Mouse (Mus musculus): ENCODE results near the gene Map7d1. TPM values are rescaled to one million over a fixed set of nuclear protein-coding genes. Genes with fewer than 3 reads are reported as not detected.
A peak's percentile ranks its signal among the peaks of the same experiment; 100 is the strongest.

Gene Map7d1
- polyA plus RNA-seq, 1 experiment from 2014 or later, result 60.9 TPM

DNA sequence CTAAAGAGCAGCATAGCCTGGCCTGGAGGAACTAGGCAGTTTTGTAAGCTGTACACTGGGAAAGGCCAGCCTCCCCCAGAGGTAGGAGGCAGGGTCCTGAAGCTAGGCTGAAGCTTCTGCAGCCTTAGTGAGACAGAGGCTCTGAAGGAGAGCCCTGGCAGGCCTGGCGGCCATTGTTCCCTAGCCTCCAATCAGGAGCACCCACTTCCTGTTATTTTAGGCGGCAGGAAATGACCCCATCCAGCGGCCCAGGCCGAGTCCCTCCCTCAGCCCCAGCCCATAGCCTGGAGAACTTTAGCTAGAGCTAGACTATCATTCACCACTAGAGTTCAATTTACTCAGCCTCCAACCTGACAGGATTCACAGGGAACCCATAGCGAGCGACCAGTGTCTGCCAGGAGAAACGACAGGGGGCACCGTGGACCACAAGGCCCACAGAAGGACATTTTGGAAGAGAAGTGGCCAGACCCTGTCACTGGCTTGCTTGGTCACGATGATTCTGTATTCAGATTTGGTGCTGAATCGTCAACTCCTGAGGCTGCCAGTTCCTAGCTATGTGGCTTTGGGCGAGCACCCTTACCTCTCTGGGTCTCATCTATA is 4.4 kb downstream of the Map7d1 start:
- peak; percentile 56 for DNase-seq (ENCODE audit: low spot score)

DNA sequence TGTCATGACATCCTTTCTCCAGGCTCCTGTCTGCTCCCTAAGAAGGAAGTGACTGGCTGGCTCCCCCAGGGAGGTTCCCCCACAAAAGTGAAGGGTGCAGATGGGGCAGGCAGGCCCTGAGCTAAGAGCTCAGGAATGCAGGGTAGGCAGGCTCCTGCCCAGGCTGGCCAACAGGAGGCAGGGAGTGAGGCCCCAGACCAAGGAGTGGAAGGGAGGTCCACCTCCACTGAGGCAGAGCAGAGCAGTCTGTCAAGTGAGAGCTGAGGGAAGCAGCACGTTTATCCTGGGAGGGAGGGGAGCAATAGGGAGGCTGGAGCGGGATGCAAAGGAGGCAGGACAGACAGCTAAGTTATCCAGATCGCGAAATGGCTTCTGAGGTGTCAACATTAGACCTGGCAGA is 5.5 kb downstream of the Map7d1 start:
- peaks cover 72% of the 10 kb centered on the region for H3K4me1 ChIP-seq
- no peak overlapping the region for H3K27ac ChIP-seq (replicated peaks)
- DNase-seq (ENCODE audit: low spot score), result no peak
- H3K9me3 ChIP-seq, result no peaks in the 10 kb centered on the region
- WGBS, result 55% methylated on average over 4 of the region's 4 CpGs
- H3K27me3 ChIP-seq (replicated peaks; ENCODE audit: low read depth, poor library complexity, severe bottlenecking), result no peaks in the 10 kb centered on the region
- peaks cover 66% of the 10 kb centered on the region for H3K36me3 ChIP-seq (replicated peaks)
- no peak overlapping the region for H3K4me3 ChIP-seq

More for the DNA sequence above, 4.4 kb downstream of the Map7d1 start:
- 56% methylated on average over 11 of the region's 11 CpGs for WGBS
- Histone ChIP-seq H3K36me3 (replicated peaks) (peaks cover 55% of the 10 kb centered on the region), H3K4me1 (peaks cover 75% of the 10 kb centered on the region), H3K27me3 (replicated peaks; ENCODE audit: low read depth, poor library complexity, severe bottlenecking) (no peaks in the 10 kb centered on the region), H3K27ac (replicated peaks) (peak overlapping the region; percentile 76), H3K4me3 (peak overlapping the region; percentile 42), H3K9me3 (no peaks in the 10 kb centered on the region)

DNA sequence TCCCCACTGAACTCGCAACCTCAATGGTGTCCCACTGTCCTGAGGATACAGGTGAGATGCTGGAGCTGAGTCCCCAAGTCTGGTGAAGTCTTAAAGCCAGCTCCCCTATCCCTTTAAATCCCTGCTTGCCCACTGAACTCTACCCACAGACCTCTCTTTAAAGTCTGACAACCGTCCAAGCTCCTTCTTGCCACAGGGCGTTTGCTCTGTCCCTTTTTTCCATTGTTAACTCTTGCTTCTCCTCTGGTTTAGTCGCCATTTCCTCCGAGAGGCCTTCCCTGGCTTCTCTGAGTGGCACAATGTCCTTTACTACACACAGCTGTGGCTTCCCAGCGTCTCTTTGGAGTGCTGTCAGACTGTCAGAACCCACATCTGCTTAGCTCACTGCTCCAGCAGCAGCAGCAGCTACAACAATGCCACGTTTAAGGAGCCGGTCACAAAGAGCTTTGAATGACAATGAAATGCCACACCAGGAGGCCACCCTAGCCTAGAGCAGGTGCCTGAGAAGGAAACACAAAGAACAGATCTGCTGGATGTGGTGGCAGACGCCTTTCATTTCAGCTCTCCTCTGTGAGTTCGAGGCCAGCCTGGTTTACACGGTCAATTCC is 7.8 kb downstream of the Map7d1 start:
- no peak overlapping the region for H3K4me3 ChIP-seq

DNA sequence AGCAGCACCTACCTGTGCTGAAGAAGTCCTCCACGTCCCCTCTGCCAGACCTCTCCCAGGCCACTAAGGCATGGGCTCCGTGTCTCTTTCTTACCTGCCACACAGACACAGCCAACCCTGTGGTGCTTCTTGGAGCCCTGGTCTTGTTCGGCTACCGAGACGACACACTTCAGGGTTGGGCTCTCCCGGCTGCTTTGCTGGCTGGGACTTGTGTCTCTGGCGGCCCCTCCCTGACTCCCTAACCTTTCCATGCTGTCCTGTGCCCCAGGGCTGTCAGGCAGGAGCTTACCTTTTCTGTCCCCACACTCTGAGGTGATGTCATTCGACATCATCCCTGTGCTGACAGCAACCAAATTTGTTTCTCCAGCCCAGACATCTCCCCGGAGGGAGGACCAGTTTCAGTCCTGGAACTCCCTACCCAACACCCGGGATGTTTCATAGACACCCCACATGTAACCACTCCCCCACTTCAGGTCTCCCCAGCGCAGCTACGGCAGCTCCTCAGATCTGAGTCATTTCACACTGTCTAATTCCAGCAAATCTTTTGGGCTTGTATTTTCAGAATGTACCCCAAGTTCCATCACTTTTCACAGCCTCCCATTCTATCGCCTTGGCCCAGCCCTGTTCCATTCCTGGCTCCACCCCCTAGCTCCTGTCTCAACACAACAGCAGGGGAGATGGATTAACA is 9.8 kb downstream of the Map7d1 start:
- 80% methylated on average over 13 of the region's 13 CpGs for WGBS
- Histone ChIP-seq H3K9me3 (no peaks in the 10 kb centered on the region), H3K27me3 (replicated peaks; ENCODE audit: low read depth, poor library complexity, severe bottlenecking) (no peaks in the 10 kb centered on the region), H3K27ac (replicated peaks) (no peak overlapping the region), H3K4me3 (no peak overlapping the region), H3K4me1 (peaks cover 39% of the 10 kb centered on the region), H3K36me3 (replicated peaks) (peaks cover 87% of the 10 kb centered on the region)
- no peak for DNase-seq (ENCODE audit: low spot score)

More for the DNA sequence above, 7.8 kb downstream of the Map7d1 start:
- no peak for DNase-seq (ENCODE audit: low spot score)
- Histone ChIP-seq H3K27ac (replicated peaks) (0 out of 2 replicates have a peak overlapping the region, but pooled peaks have one; percentile 8), H3K4me1 (peaks cover 52% of the 10 kb centered on the region), H3K27me3 (replicated peaks; ENCODE audit: low read depth, poor library complexity, severe bottlenecking) (no peaks in the 10 kb centered on the region), H3K36me3 (replicated peaks) (peaks cover 84% of the 10 kb centered on the region), H3K9me3 (no peaks in the 10 kb centered on the region)
- 21% methylated on average over 11 of the region's 11 CpGs for WGBS

DNA sequence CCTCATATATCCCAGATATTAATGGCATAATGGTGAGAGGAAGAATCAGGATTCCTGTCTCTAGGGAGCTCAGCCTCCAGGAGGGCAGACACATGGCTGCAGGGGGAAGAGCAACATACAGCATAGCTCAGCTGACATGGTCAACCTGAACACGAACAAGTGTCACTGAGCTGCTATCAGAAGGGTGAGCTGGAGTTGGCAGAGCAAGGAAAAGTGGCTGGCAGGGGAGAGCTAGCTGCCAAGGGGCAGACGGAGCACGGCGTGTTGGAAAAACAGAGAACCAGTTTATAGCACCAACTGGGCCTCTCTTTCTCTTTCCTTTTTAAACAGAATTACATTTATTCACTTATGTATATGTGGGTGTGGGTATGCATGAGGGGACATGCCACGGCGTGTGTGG is 13.6 kb downstream of the Map7d1 start:
- Histone ChIP-seq H3K9me3 (no peaks in the 10 kb centered on the region), H3K27ac (replicated peaks) (no peak overlapping the region), H3K4me3 (no peak overlapping the region), H3K4me1 (peaks cover 21% of the 10 kb centered on the region), H3K27me3 (replicated peaks; ENCODE audit: low read depth, poor library complexity, severe bottlenecking) (no peaks in the 10 kb centered on the region), H3K36me3 (replicated peaks) (peaks cover 95% of the 10 kb centered on the region)
- 92% methylated on average over 6 of the region's 6 CpGs for WGBS
- DNase-seq (ENCODE audit: low spot score), result no peak

DNA sequence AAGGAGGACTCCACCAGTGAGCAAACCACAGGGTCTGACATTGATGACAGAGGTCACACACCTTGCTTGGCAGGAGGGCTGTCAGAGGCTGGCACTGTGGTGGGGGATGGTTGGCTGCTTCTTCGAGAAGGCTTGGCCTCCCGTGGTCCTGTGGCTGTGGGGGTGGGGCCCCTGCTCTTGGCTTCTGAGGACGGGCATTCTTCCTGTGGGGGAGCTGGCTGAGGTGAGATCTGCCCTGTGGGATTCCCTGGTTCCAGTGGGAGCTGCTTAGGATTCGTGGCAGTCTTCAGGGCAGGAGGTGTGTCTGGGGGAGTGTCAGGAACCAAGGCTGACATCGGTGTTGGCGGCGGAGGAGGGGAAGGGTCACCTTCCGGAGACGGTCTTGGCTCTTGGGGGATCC is 14.2 kb downstream of the Map7d1 start:
- Histone ChIP-seq H3K27me3 (replicated peaks; ENCODE audit: low read depth, poor library complexity, severe bottlenecking) (no peaks in the 10 kb centered on the region), H3K4me3 (no peak overlapping the region), H3K27ac (replicated peaks) (no peak overlapping the region), H3K36me3 (replicated peaks) (peaks cover 95% of the 10 kb centered on the region), H3K9me3 (no peaks in the 10 kb centered on the region), H3K4me1 (peaks cover 22% of the 10 kb centered on the region)
- DNase-seq (ENCODE audit: low spot score), result no peak
- 52% methylated on average over 9 of the region's 9 CpGs for WGBS

DNA sequence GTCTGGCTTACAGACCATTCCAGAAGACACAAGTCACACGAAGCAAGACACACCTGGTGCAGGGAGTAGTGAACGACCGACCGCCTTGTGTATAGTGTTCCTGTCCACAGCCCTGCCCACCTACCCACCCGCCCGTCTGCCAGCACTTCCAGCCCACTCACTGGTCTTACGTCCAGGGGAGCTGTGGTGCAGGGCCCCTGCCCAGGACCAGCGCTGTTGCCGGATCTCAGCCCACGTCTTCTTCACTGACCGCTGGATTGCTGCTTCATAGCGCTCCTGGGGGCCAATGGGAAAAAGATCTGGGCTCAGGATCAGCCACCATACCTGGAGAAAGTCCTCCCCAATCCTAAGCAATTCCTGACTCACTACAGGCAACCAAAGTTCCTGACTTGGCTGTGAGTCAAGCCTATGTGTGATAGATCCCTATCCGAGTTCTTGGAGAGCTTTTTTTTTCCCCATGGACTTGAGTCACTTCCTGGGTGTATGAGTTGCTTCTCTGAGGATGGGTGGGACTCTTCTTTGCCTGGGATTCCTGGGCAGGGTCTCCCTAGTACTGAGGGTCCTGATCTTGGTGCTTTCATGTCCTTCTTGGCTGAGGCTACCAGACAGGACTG is 16.2 kb downstream of the Map7d1 start:
- 93% methylated on average over 13 of the region's 13 CpGs for WGBS
- H3K9me3 ChIP-seq, result no peaks in the 10 kb centered on the region
- DNase-seq (ENCODE audit: low spot score), result no peak
- no peaks in the 10 kb centered on the region for H3K27me3 ChIP-seq (replicated peaks; ENCODE audit: low read depth, poor library complexity, severe bottlenecking)
- H3K4me3 ChIP-seq, result no peak overlapping the region
- H3K36me3 ChIP-seq (replicated peaks), result peaks cover 95% of the 10 kb centered on the region
- H3K27ac ChIP-seq (replicated peaks), result no peak overlapping the region
- peaks cover 25% of the 10 kb centered on the region for H3K4me1 ChIP-seq

DNA sequence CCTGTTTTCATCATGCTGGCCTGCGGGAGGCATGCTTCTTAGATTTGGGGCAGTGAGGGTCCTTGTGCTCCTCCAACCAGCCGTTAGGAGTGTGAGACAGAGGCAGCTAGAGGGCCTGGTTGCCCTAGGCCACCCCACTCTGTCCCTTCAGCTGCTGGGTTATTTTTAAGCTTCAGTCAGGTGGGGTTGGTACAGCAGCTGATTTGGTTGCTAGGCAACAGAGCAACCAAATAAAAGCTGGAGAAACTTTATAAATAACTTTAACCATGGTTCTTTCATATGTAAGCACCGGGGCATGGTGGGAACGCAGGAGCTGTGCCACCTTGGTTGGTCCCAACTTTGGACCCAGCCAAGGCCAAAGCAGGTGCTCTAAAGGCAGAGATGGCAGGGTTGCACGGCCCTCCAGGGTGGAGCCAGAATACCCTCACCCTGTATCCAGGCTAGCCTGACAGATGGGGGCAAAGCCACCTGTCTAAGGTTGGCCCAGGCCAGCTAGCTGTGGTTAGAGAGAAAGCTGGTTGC is 18.4 kb downstream of the Map7d1 start:
- H3K36me3 ChIP-seq (replicated peaks), result peaks cover 100% of the 10 kb centered on the region
- H3K4me1 ChIP-seq, result peaks cover 25% of the 10 kb centered on the region
- WGBS, result 79% methylated on average over 5 of the region's 5 CpGs
- 0 out of 2 replicates have a peak overlapping the region, but pooled peaks have one; percentile 12 for H3K27ac ChIP-seq (replicated peaks)
- no peak for DNase-seq (ENCODE audit: low spot score)
- no peaks in the 10 kb centered on the region for H3K27me3 ChIP-seq (replicated peaks; ENCODE audit: low read depth, poor library complexity, severe bottlenecking)
- H3K4me3 ChIP-seq, result no peak overlapping the region
- H3K9me3 ChIP-seq, result no peaks in the 10 kb centered on the region

DNA sequence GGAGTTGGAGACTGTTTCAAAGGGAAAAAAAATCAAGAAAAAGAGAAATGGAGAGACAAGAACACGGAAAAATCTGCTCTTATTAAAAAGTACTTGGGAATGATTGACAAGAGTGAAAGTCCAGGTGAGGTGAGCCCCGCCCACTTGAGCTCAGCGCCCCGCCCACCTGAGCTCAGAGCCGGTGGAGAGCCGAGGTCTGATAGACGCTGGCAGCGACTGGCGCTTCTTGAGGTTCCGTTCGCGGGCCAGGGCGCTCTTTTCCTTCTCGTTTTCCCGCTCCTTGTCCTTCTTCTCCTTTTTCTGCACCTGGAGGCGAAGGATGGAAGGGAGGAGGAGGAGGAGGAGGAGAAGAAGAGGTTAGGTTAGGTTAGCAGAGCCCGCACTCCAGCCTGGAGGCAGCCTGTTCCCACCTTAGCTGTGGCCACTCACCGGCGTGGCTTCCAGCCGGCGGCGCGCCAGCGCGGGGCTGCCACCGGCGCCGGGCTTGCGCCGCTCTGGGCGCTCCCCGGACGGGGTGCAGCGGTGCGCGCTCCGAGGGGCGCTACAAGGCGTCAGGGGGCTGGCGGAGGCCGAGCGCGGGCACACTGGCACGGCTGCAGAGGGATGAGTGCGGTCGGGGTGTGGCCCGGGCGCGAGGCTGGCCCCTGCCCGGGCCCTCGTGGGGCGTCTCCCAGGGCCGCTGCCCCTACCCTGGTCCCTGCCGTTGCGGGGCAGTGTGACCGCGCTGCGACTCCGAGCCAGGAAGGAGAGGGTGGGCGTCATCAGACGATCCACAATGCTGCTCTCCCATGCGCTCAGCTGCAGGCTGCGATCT is 19.5 kb downstream of the Map7d1 start:
- H3K4me3 ChIP-seq, result peak overlapping the region; percentile 31; the same call in 1 of the 2 replicates
- peaks cover 100% of the 10 kb centered on the region for H3K36me3 ChIP-seq (replicated peaks)
- peak overlapping the region; percentile 44; the same call in 1 of the 2 replicates for H3K27ac ChIP-seq (replicated peaks)
- 53% methylated on average over 63 of the region's 63 CpGs for WGBS
- H3K27me3 ChIP-seq (replicated peaks; ENCODE audit: low read depth, poor library complexity, severe bottlenecking), result no peaks in the 10 kb centered on the region
- no peaks in the 10 kb centered on the region for H3K9me3 ChIP-seq
- H3K4me1 ChIP-seq, result peaks cover 18% of the 10 kb centered on the region
- DNase-seq (ENCODE audit: low spot score), result no peak

DNA sequence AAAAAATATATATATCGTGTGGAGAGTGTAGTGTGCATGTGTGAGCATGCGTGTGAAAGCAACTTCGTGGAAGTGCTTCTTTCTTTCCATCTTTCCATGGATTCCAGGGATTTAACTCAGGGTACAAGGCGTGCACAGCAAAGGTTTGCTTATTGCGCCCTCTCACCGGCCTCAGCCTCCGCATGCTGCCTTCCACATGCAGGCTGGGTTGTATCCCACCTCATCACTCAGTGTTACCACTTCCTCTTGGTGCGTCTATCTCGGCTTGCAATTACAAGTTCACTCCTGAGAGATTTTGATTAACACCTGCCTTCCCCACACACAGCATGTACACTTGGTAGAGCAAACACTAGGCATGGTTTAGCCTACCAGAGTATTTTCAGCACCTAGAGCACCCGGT is 21.0 kb downstream of the Map7d1 start:
- Histone ChIP-seq H3K36me3 (replicated peaks) (peaks cover 100% of the 10 kb centered on the region), H3K4me1 (peaks cover 18% of the 10 kb centered on the region), H3K9me3 (no peaks in the 10 kb centered on the region), H3K4me3 (no peak overlapping the region), H3K27me3 (replicated peaks; ENCODE audit: low read depth, poor library complexity, severe bottlenecking) (no peaks in the 10 kb centered on the region), H3K27ac (replicated peaks) (no peak overlapping the region)
- 93% methylated on average over 10 of the region's 10 CpGs for WGBS
- no peak for DNase-seq (ENCODE audit: low spot score)

DNA sequence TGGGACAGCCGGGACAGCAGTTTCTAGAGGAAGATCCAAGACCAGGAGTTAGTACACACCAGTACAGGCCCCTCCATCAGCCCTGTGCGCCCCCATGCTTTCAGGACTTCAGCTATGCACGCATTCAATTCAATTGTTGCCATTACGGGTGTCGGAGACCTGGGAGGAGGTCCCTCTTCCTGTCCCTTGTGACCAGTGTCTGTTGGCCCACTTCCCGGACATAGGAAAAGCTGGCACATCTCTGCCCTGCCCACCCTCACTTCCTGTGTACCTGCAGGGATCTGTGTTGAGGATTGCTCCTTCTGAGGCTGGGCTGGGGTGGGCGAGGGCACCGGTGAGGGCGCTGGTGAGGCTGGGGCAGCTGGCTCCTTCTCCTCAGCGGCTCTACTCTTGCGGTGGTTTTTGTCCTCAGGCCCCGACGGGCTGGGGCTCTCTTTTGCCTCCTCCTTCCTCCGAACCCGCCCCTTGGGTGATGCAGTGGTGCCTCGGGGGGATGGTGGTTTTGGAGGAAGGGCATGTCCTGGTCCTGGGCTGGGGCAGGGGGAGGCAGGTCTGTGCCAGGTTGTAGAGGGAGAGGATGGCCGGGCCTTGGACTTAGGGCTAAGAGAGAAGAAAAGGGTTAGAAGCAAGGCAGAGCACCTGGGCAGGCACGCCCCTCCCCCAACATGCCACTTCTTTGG is 21.5 kb downstream of the Map7d1 start:
- no peak for DNase-seq (ENCODE audit: low spot score)
- Histone ChIP-seq H3K36me3 (replicated peaks) (peaks cover 100% of the 10 kb centered on the region), H3K9me3 (no peaks in the 10 kb centered on the region), H3K4me1 (peaks cover 18% of the 10 kb centered on the region), H3K27me3 (replicated peaks; ENCODE audit: low read depth, poor library complexity, severe bottlenecking) (no peaks in the 10 kb centered on the region), H3K27ac (replicated peaks) (no peak overlapping the region), H3K4me3 (no peak overlapping the region)
- WGBS, result 87% methylated on average over 18 of the region's 18 CpGs

Measured in embryonic facial prominence, embryonic 10.5 days (tissue).